Mouse (Mus musculus) heart, embryonic 16.5 days (tissue): ENCODE measurements at regions not wholly inside any gene's neighbourhood (a gene's known extent, or its start where the extent isn't known, plus 50 kb on each side); places are given as distances from the start of the nearest gene placed in this dataset.
A peak's percentile ranks its signal among the peaks of the same experiment; 100 is the strongest.

ENCODE experiments used
- ATAC-seq: fragments of 200-750 bp; cut with Nextera tagmentation; replicated peaks from 2 replicates; pipeline ENCODE4 v1.8.0; 2017; ENCODE audit warnings: moderate number of reproducible peaks; ENCODE audit not compliant: insufficient read depth, low FRiP score; ENCODE audit errors: extremely low read depth
- H3K27ac ChIP-seq: fragments of 300-500 bp; sonication (generic); 2 replicates; pipeline ENCODE4 v1.5.1; 2014; ENCODE audit warnings: mild to moderate bottlenecking, low read length, control low read depth, moderate library complexity
- H3K27me3 ChIP-seq: fragments of 300-500 bp; sonication (generic); 2 replicates; pipeline ENCODE4 v1.6.1; 2014; ENCODE audit warnings: low read length, mixed read lengths; ENCODE audit not compliant: control insufficient read depth, insufficient read depth
- H3K36me3 ChIP-seq: fragments of 300-500 bp; sonication (generic); 2 replicates; pipeline ENCODE4 v1.6.1; 2014; ENCODE audit not compliant: control insufficient read depth, insufficient read depth
- H3K4me1 ChIP-seq: fragments of 300-500 bp; sonication (generic); 2 replicates; pipeline ENCODE4 v1.6.1; 2014; ENCODE audit warnings: low read length, mixed read lengths; ENCODE audit not compliant: control insufficient read depth, insufficient read depth
- H3K4me2 ChIP-seq: fragments of 300-500 bp; sonication (generic); 2 replicates; pipeline ENCODE4 v1.6.1; 2014; ENCODE audit warnings: low read depth, mild to moderate bottlenecking, control low read depth, low read length
- H3K4me3 ChIP-seq: fragments of 300-500 bp; sonication (generic); 2 replicates; pipeline ENCODE4 v1.5.1; 2014; ENCODE audit warnings: mild to moderate bottlenecking, control low read depth, low read length
- H3K9ac ChIP-seq: fragments of 300-500 bp; sonication (generic); 2 replicates; pipeline ENCODE4 v1.6.1; 2014; ENCODE audit warnings: low read length, control low read depth
- H3K9me3 ChIP-seq: fragments of 300-500 bp; sonication (generic); replicated peaks from 2 replicates; pipeline ENCODE4 v1.6.1; 2016; ENCODE audit warnings: low read length; ENCODE audit not compliant: control insufficient read depth
- WGBS: fragments of 180-500 bp; shearing (Covaris S2); extraction: QIAGEN DNeasy Blood & Tissue Kit; methylation state at CpG from one replicate; pipeline ENCODE4 v1.1.7; 2014; 5-methylcytosine and 5-hydroxymethylcytosine counted together

- Histone ChIP-seq H3K27ac (no peak overlapping the region), H3K9ac (no peak overlapping the region), H3K4me2 (no peak overlapping the region), H3K36me3 (no peaks in the 10 kb centered on the region), H3K4me3 (no peak overlapping the region), H3K4me1 (no peaks in the 10 kb centered on the region), H3K27me3 (no peaks in the 10 kb centered on the region), H3K9me3 (no peaks in the 10 kb centered on the region)
- WGBS = 51% methylated on average over 7 of the region's 7 CpGs
- no peak for ATAC-seq
Measured at GRCm38 (mm10) chr8:113361900-113362299, 273.5 kb upstream of the Mon1b start.

- WGBS = 92% methylated on average over 13 of the region's 13 CpGs
Measured at GRCm38 (mm10) chr8:113364181-113364580, 271.2 kb upstream of the Mon1b start.

GRCm38 (mm10) chr8:113383517-113383916 lies 251.9 kb upstream of the Mon1b start:
- no peaks in the 10 kb centered on the region for H3K36me3 ChIP-seq
- H3K27ac ChIP-seq = peak overlapping the region; percentile 82
- H3K4me2 ChIP-seq = no peak overlapping the region
- H3K9me3 ChIP-seq = no peaks in the 10 kb centered on the region
- WGBS = 34% methylated on average over 3 of the region's 3 CpGs
- no peak overlapping the region for H3K9ac ChIP-seq
- ATAC-seq = no peak
- H3K27me3 ChIP-seq = no peaks in the 10 kb centered on the region
- H3K4me3 ChIP-seq = no peak overlapping the region
- peaks cover 6% of the 10 kb centered on the region for H3K4me1 ChIP-seq

More at GRCm38 (mm10) chr8:113364181-113364580, 271.2 kb upstream of the Mon1b start:
- Histone ChIP-seq H3K27ac (no peak overlapping the region), H3K4me2 (no peak overlapping the region), H3K9ac (no peak overlapping the region), H3K9me3 (no peaks in the 10 kb centered on the region), H3K27me3 (no peaks in the 10 kb centered on the region), H3K4me1 (no peaks in the 10 kb centered on the region), H3K36me3 (no peaks in the 10 kb centered on the region), H3K4me3 (no peak overlapping the region)
- ATAC-seq = no peak

GRCm38 (mm10) chr8:113383974-113384373 lies 251.4 kb upstream of the Mon1b start:
- Histone ChIP-seq H3K9ac (no peak overlapping the region), H3K4me1 (peaks cover 6% of the 10 kb centered on the region), H3K36me3 (no peaks in the 10 kb centered on the region), H3K4me2 (no peak overlapping the region), H3K4me3 (no peak overlapping the region), H3K9me3 (no peaks in the 10 kb centered on the region), H3K27ac (peak overlapping the region; percentile 82), H3K27me3 (no peaks in the 10 kb centered on the region)
- ATAC-seq = peak; percentile 95
- 19% methylated on average over 4 of the region's 4 CpGs for WGBS

- Histone ChIP-seq H3K4me3 (no peak overlapping the region), H3K9ac (no peak overlapping the region), H3K4me1 (peaks cover 2% of the 10 kb centered on the region; the same call in 1 of the 2 replicates), H3K27me3 (no peaks in the 10 kb centered on the region), H3K36me3 (no peaks in the 10 kb centered on the region), H3K9me3 (no peaks in the 10 kb centered on the region), H3K4me2 (no peak overlapping the region), H3K27ac (no peak overlapping the region)
- 58% methylated on average over 2 of the region's 2 CpGs for WGBS
- ATAC-seq = no peak
Measured at GRCm38 (mm10) chr8:113389504-113389903, 245.9 kb upstream of the Mon1b start.

- no peaks in the 10 kb centered on the region for H3K36me3 ChIP-seq
- no peaks in the 10 kb centered on the region for H3K27me3 ChIP-seq
- peaks cover 2% of the 10 kb centered on the region; the same call in 1 of the 2 replicates for H3K4me1 ChIP-seq
- H3K4me3 ChIP-seq = no peak overlapping the region
- H3K9me3 ChIP-seq = no peaks in the 10 kb centered on the region
- no peak overlapping the region for H3K9ac ChIP-seq
- no peak overlapping the region for H3K4me2 ChIP-seq
- H3K27ac ChIP-seq = no peak overlapping the region
- WGBS = 79% methylated on average over 4 of the region's 4 CpGs
- no peak for ATAC-seq
Measured at GRCm38 (mm10) chr8:113390038-113390437, 245.3 kb upstream of the Mon1b start.

- no peak overlapping the region for H3K4me3 ChIP-seq
- WGBS = 57% methylated on average over 4 of the region's 4 CpGs
- H3K36me3 ChIP-seq = no peaks in the 10 kb centered on the region
- ATAC-seq = no peak
- H3K27me3 ChIP-seq = no peaks in the 10 kb centered on the region
- no peaks in the 10 kb centered on the region for H3K9me3 ChIP-seq
- no peak overlapping the region for H3K27ac ChIP-seq
- no peak overlapping the region for H3K9ac ChIP-seq
- no peak overlapping the region for H3K4me2 ChIP-seq
- H3K4me1 ChIP-seq = peaks cover 2% of the 10 kb centered on the region; the same call in 1 of the 2 replicates
Measured at GRCm38 (mm10) chr8:113394319-113394718, 241.1 kb upstream of the Mon1b start.

GRCm38 (mm10) chr8:113405158-113405557 lies 230.2 kb upstream of the Mon1b start:
- ATAC-seq = no peak
- no peak overlapping the region for H3K4me2 ChIP-seq
- no peak overlapping the region for H3K4me3 ChIP-seq
- no peaks in the 10 kb centered on the region for H3K9me3 ChIP-seq
- no peaks in the 10 kb centered on the region for H3K4me1 ChIP-seq
- no peak overlapping the region for H3K9ac ChIP-seq
- H3K27me3 ChIP-seq = no peaks in the 10 kb centered on the region
- H3K36me3 ChIP-seq = no peaks in the 10 kb centered on the region
- 54% methylated on average over 4 of the region's 4 CpGs for WGBS
- H3K27ac ChIP-seq = no peak overlapping the region

- no peak for ATAC-seq
- no peaks in the 10 kb centered on the region for H3K4me1 ChIP-seq
- WGBS = 77% methylated on average over 3 of the region's 3 CpGs
- no peak overlapping the region for H3K4me3 ChIP-seq
- H3K27ac ChIP-seq = no peak overlapping the region
- no peaks in the 10 kb centered on the region for H3K36me3 ChIP-seq
- no peaks in the 10 kb centered on the region for H3K9me3 ChIP-seq
- H3K9ac ChIP-seq = no peak overlapping the region
- no peak overlapping the region for H3K4me2 ChIP-seq
- no peaks in the 10 kb centered on the region for H3K27me3 ChIP-seq
Measured at GRCm38 (mm10) chr8:113419352-113419751, 216.0 kb upstream of the Mon1b start.

- no peak for ATAC-seq
- Histone ChIP-seq H3K4me2 (no peak overlapping the region), H3K4me3 (no peak overlapping the region), H3K9ac (no peak overlapping the region), H3K4me1 (no peaks in the 10 kb centered on the region), H3K36me3 (no peaks in the 10 kb centered on the region), H3K9me3 (no peaks in the 10 kb centered on the region), H3K27ac (no peak overlapping the region), H3K27me3 (no peaks in the 10 kb centered on the region)
- 70% methylated on average over 2 of the region's 2 CpGs for WGBS
Measured at GRCm38 (mm10) chr8:113422651-113423050, 212.7 kb upstream of the Mon1b start.
